Mouse (Mus musculus) hindbrain, embryonic 13.5 days (tissue): ENCODE results near the gene Fam107a. TPM values are rescaled to one million over a fixed set of nuclear protein-coding genes. Genes with fewer than 3 reads are reported as not detected.
A peak's percentile ranks its signal among the peaks of the same experiment; 100 is the strongest.

ENCODE experiments used
- ATAC-seq: fragments of 200-750 bp; cut with Nextera tagmentation; 2 replicates; pipeline ENCODE4 v1.8.0; 2017; ENCODE audit warnings: moderate TSS enrichment; ENCODE audit not compliant: low FRiP score
- H3K27ac ChIP-seq: fragments of 300-500 bp; sonication (generic); 2 replicates; pipeline ENCODE4 v1.5.1; 2015; ENCODE audit warnings: inconsistent platforms, mild to moderate bottlenecking, moderate library complexity
- H3K27me3 ChIP-seq: fragments of 300-500 bp; sonication (generic); 2 replicates; pipeline ENCODE4 v1.6.1; 2015; ENCODE audit warnings: mild to moderate bottlenecking, inconsistent platforms
- H3K36me3 ChIP-seq: fragments of 300-500 bp; sonication (generic); 2 replicates; pipeline ENCODE4 v1.6.1; 2015; ENCODE audit warnings: mild to moderate bottlenecking, inconsistent platforms
- H3K4me1 ChIP-seq: fragments of 300-500 bp; sonication (generic); replicated peaks from 2 replicates; pipeline ENCODE4 v1.6.1; 2015; ENCODE audit warnings: inconsistent platforms
- H3K4me2 ChIP-seq: fragments of 300-500 bp; sonication (generic); 2 replicates; pipeline ENCODE4 v1.6.1; 2015; ENCODE audit warnings: inconsistent platforms, mild to moderate bottlenecking, moderate library complexity
- H3K4me3 ChIP-seq: fragments of 300-500 bp; sonication (generic); 2 replicates; pipeline ENCODE4 v1.5.1; 2015; ENCODE audit warnings: mild to moderate bottlenecking, inconsistent platforms
- H3K9ac ChIP-seq: fragments of 300-500 bp; sonication (generic); 2 replicates; pipeline ENCODE4 v1.6.1; 2015; ENCODE audit warnings: mild to moderate bottlenecking, inconsistent platforms
- H3K9me3 ChIP-seq: fragments of 300-500 bp; sonication (generic); 2 replicates; pipeline ENCODE4 v1.6.1; 2016; ENCODE audit warnings: inconsistent platforms
- WGBS: fragments of 180-500 bp; shearing (Covaris S2); methylation state at CpG from one replicate; pipeline ENCODE4 v1.1.7; 2015; 5-methylcytosine and 5-hydroxymethylcytosine counted together
- polyA plus RNA-seq: library from polyadenylated mRNA; unstranded; fragments of >200 nt; fragmentation: Nextera tagmentation; extraction: Ambion mirVana; gene quantifications from 2 replicates; pipeline ENCODE4 v1.2.1, GENCODE M21; 2015

The Fam107a gene
- polyA plus RNA-seq = 0.17 and 0.34 TPM in 2 replicates

- H3K9ac ChIP-seq = peak within 1 kb of the TSS; percentile 43
- H3K36me3 ChIP-seq = no peaks in the 10 kb centered on the region
- no peaks in the 10 kb centered on the region for H3K9me3 ChIP-seq
- ATAC-seq = peak; percentile 72
- peaks cover 62% of the 10 kb centered on the region for H3K27me3 ChIP-seq
- H3K4me2 ChIP-seq = peak within 1 kb of the TSS; percentile 58
- peak within 1 kb of the TSS; percentile 35 for H3K4me3 ChIP-seq
- H3K4me1 ChIP-seq = peaks cover 19% of the 10 kb centered on the region
- 11% methylated on average over 41 of the region's 41 CpGs for WGBS
- no peak within 1 kb of the TSS for H3K27ac ChIP-seq
Measured at GRCm38 (mm10) chr14:8317194-8318097, at the start of gene Fam107a. Fam107a (minus strand) TSS chr14:8318023.

- no peak overlapping the region; the same call in 1 of the 2 replicates for H3K27ac ChIP-seq
- no peaks in the 10 kb centered on the region for H3K27me3 ChIP-seq
- H3K9me3 ChIP-seq = no peaks in the 10 kb centered on the region
- ATAC-seq = no peak
- peaks cover 14% of the 10 kb centered on the region for H3K4me1 ChIP-seq
- WGBS = 0% methylated on average over 1 of the region's 1 CpGs
- no peak overlapping the region for H3K4me3 ChIP-seq
- H3K36me3 ChIP-seq = no peaks in the 10 kb centered on the region
- no peak overlapping the region for H3K4me2 ChIP-seq
- no peak overlapping the region for H3K9ac ChIP-seq
Measured at GRCm38 (mm10) chr14:8367121-8367520, 49.3 kb upstream of the Fam107a start.

GRCm38 (mm10) chr14:8365833-8366232, 48.0 kb upstream of the Fam107a start:
- peaks cover 14% of the 10 kb centered on the region for H3K4me1 ChIP-seq
- WGBS = 71% methylated on average over 6 of the region's 6 CpGs
- H3K9me3 ChIP-seq = no peaks in the 10 kb centered on the region
- H3K36me3 ChIP-seq = no peaks in the 10 kb centered on the region
- ATAC-seq = no peak
- H3K27ac ChIP-seq = no peak overlapping the region
- H3K27me3 ChIP-seq = no peaks in the 10 kb centered on the region
- H3K9ac ChIP-seq = no peak overlapping the region
- H3K4me3 ChIP-seq = no peak overlapping the region
- no peak overlapping the region for H3K4me2 ChIP-seq

GRCm38 (mm10) chr14:8356836-8357235, 39.0 kb upstream of the Fam107a start:
- H3K4me1 ChIP-seq = no peaks in the 10 kb centered on the region
- no peak overlapping the region for H3K27ac ChIP-seq
- 94% methylated on average over 9 of the region's 9 CpGs for WGBS
- no peak overlapping the region for H3K4me3 ChIP-seq
- H3K9me3 ChIP-seq = no peaks in the 10 kb centered on the region
- H3K9ac ChIP-seq = no peak overlapping the region
- peak; percentile 29; the same call in 1 of the 2 replicates for ATAC-seq
- no peaks in the 10 kb centered on the region for H3K27me3 ChIP-seq
- H3K4me2 ChIP-seq = no peak overlapping the region
- no peaks in the 10 kb centered on the region for H3K36me3 ChIP-seq

- H3K9me3 ChIP-seq = no peaks in the 10 kb centered on the region
- WGBS = 36% methylated on average over 6 of the region's 6 CpGs
- H3K27me3 ChIP-seq = no peaks in the 10 kb centered on the region
- H3K27ac ChIP-seq = no peak overlapping the region
- H3K4me1 ChIP-seq = no peaks in the 10 kb centered on the region
- H3K4me2 ChIP-seq = no peak overlapping the region
- ATAC-seq = peak; percentile 70
- no peak overlapping the region for H3K4me3 ChIP-seq
- no peak overlapping the region for H3K9ac ChIP-seq
- no peaks in the 10 kb centered on the region for H3K36me3 ChIP-seq
Measured at GRCm38 (mm10) chr14:8355999-8356501, 38.2 kb upstream of the Fam107a start.

GRCm38 (mm10) chr14:8348927-8349326, 31.1 kb upstream of the Fam107a start:
- H3K27ac ChIP-seq = no peak overlapping the region
- WGBS = 75% methylated on average over 9 of the region's 9 CpGs
- H3K4me3 ChIP-seq = no peak overlapping the region
- H3K9ac ChIP-seq = no peak overlapping the region
- no peaks in the 10 kb centered on the region for H3K9me3 ChIP-seq
- ATAC-seq = no peak
- H3K4me2 ChIP-seq = no peak overlapping the region
- no peaks in the 10 kb centered on the region for H3K4me1 ChIP-seq
- no peaks in the 10 kb centered on the region for H3K36me3 ChIP-seq
- H3K27me3 ChIP-seq = 0 out of 2 replicates have a peak, but pooled peaks cover 3% of the 10 kb centered on the region

GRCm38 (mm10) chr14:8346255-8346997, 28.6 kb upstream of the Fam107a start:
- Histone ChIP-seq H3K27ac (no peak overlapping the region), H3K9me3 (no peaks in the 10 kb centered on the region), H3K4me2 (no peak overlapping the region), H3K27me3 (0 out of 2 replicates have a peak, but pooled peaks cover 3% of the 10 kb centered on the region), H3K9ac (no peak overlapping the region), H3K4me1 (no peaks in the 10 kb centered on the region), H3K4me3 (no peak overlapping the region), H3K36me3 (no peaks in the 10 kb centered on the region)
- WGBS = 21% methylated on average over 7 of the region's 7 CpGs
- ATAC-seq = peak; percentile 76

- H3K4me1 ChIP-seq = no peaks in the 10 kb centered on the region
- H3K27me3 ChIP-seq = 0 out of 2 replicates have a peak, but pooled peaks cover 3% of the 10 kb centered on the region
- no peaks in the 10 kb centered on the region for H3K36me3 ChIP-seq
- H3K9ac ChIP-seq = no peak overlapping the region
- WGBS = 73% methylated on average over 4 of the region's 4 CpGs
- ATAC-seq = no peak
- no peak overlapping the region for H3K4me3 ChIP-seq
- H3K4me2 ChIP-seq = no peak overlapping the region
- H3K27ac ChIP-seq = no peak overlapping the region
- no peaks in the 10 kb centered on the region for H3K9me3 ChIP-seq
Measured at GRCm38 (mm10) chr14:8345566-8345965, 27.7 kb upstream of the Fam107a start.

- Histone ChIP-seq H3K4me3 (no peak overlapping the region), H3K27ac (no peak overlapping the region), H3K27me3 (0 out of 2 replicates have a peak, but pooled peaks cover 3% of the 10 kb centered on the region), H3K36me3 (no peaks in the 10 kb centered on the region), H3K9me3 (no peaks in the 10 kb centered on the region), H3K9ac (no peak overlapping the region), H3K4me2 (no peak overlapping the region), H3K4me1 (no peaks in the 10 kb centered on the region)
- ATAC-seq = no peak
- WGBS = 75% methylated on average over 5 of the region's 5 CpGs
Measured at GRCm38 (mm10) chr14:8342509-8343106, 24.8 kb upstream of the Fam107a start.

GRCm38 (mm10) chr14:8340226-8340625, 22.4 kb upstream of the Fam107a start:
- no peak overlapping the region for H3K27ac ChIP-seq
- H3K4me2 ChIP-seq = no peak overlapping the region
- H3K4me1 ChIP-seq = no peaks in the 10 kb centered on the region
- H3K9me3 ChIP-seq = no peaks in the 10 kb centered on the region
- no peak for ATAC-seq
- no peaks in the 10 kb centered on the region for H3K27me3 ChIP-seq
- no peaks in the 10 kb centered on the region for H3K36me3 ChIP-seq
- H3K4me3 ChIP-seq = no peak overlapping the region
- WGBS = 79% methylated on average over 4 of the region's 4 CpGs
- H3K9ac ChIP-seq = no peak overlapping the region

- WGBS = 52% methylated on average over 10 of the region's 10 CpGs
- Histone ChIP-seq H3K4me2 (no peak overlapping the region), H3K36me3 (no peaks in the 10 kb centered on the region), H3K9me3 (no peaks in the 10 kb centered on the region), H3K4me1 (no peaks in the 10 kb centered on the region; the same call in 1 of the 2 replicates), H3K27me3 (0 out of 2 replicates have a peak, but pooled peaks cover 8% of the 10 kb centered on the region), H3K9ac (no peak overlapping the region), H3K27ac (no peak overlapping the region), H3K4me3 (no peak overlapping the region)
- ATAC-seq = no peak
Measured at GRCm38 (mm10) chr14:8335947-8336346, 18.1 kb upstream of the Fam107a start.

GRCm38 (mm10) chr14:8334511-8334910, 16.7 kb upstream of the Fam107a start:
- Histone ChIP-seq H3K4me1 (peaks cover 8% of the 10 kb centered on the region; the same call in 1 of the 2 replicates), H3K9ac (no peak overlapping the region), H3K4me2 (no peak overlapping the region), H3K27me3 (0 out of 2 replicates have a peak, but pooled peaks cover 8% of the 10 kb centered on the region), H3K36me3 (no peaks in the 10 kb centered on the region), H3K27ac (no peak overlapping the region), H3K4me3 (no peak overlapping the region), H3K9me3 (no peaks in the 10 kb centered on the region)
- no peak for ATAC-seq
- 73% methylated on average over 3 of the region's 3 CpGs for WGBS
